In genomic region chr2:154436458-154437190, GRCm38 (mm10) we compare ENCODE assay signal across 8 mouse cellular contexts. TPM values are rescaled to one million over a fixed set of nuclear protein-coding genes. Genes with fewer than 3 reads are reported as not detected.
DNase-seq lines count a peak whose midpoint lies in the region; ATAC-seq and TF ChIP-seq lines count a peak whose summit lies in the region.

Gene Cbfa2t2 (plus strand): TSS chr2:154436481.

- peak; percentile 64 for DNase-seq in thymus, adult 2 months
- DNase-seq in thymus, adult 18-20 months = no peak
- DNase-seq in embryo, embryonic 10.5 days (ENCODE audit: low spot score) = peak; percentile 70
- DNase-seq in gonadal fat pad, adult 2 months (ENCODE audit: low read depth) = no peak
- DNase-seq in kidney, adult 11 months = peak; percentile 63
- DNase-seq in liver, adult 2 months (ENCODE audit: extremely low read depth, low read depth, low spot score) = peak; percentile 59
- DNase-seq in B cell, adult 2 months = no peak

- peak; percentile 5; the same call in 1 of the 2 replicates for TF ChIP-seq CTCF in thymus, adult 2 months (IDR thresholded peaks at IDR 0.05; ENCODE audit: borderline replicate concordance, control insufficient read depth, extremely low read depth, insufficient read depth, low read length, poor library complexity)
- no peak for TF ChIP-seq CTCF in liver, adult 2 months (IDR thresholded peaks at IDR 0.05; ENCODE audit: low read depth, low read length)

- 0 out of 2 replicates have a peak, but pooled peaks have one; percentile 21 for ATAC-seq in monocyte, adult 5-6 weeks (replicated peaks; ENCODE audit: insufficient number of reproducible peaks, low FRiP score, low TSS enrichment, poor library complexity, severe bottlenecking)

- no peaks in the 10 kb centered on the region for H3K36me3 ChIP-seq in thymus, adult 2 months (ENCODE audit: control insufficient read depth, insufficient read depth, low read length)
- H3K36me3 ChIP-seq in liver, adult 2 months (ENCODE audit: control insufficient read depth, insufficient read depth, low read length) = no peaks in the 10 kb centered on the region

- H3K9ac ChIP-seq in liver, adult 2 months (ENCODE audit: low read depth, low read length) = peak within 1 kb of the TSS; percentile 88

- TF ChIP-seq POLR2A in thymus, adult 2 months (IDR thresholded peaks at IDR 0.05; ENCODE audit: control insufficient read depth, extremely low read depth, insufficient read depth, low read length, poor library complexity) = peak; percentile 16; the same call in 1 of the 2 replicates
- no peak for TF ChIP-seq POLR2A in liver, adult 2 months (IDR thresholded peaks at IDR 0.05; ENCODE audit: extremely low read depth, insufficient read depth, low read length)

- no peaks in the 10 kb centered on the region for H3K27me3 ChIP-seq in thymus, adult 2 months (ENCODE audit: control insufficient read depth, insufficient read depth, low read length)
- H3K27me3 ChIP-seq in liver, adult 2 months (ENCODE audit: control insufficient read depth, insufficient read depth, low read length) = no peaks in the 10 kb centered on the region

- peaks cover 6% of the 10 kb centered on the region; the same call in 1 of the 2 replicates for H3K4me1 ChIP-seq in thymus, adult 2 months (replicated peaks; ENCODE audit: control insufficient read depth, insufficient read depth, low read length)
- peaks cover 5% of the 10 kb centered on the region; the same call in 1 of the 2 replicates for H3K4me1 ChIP-seq in liver, adult 2 months (ENCODE audit: control insufficient read depth, insufficient read depth, low read length)

- peak within 1 kb of the TSS; percentile 50 for H3K27ac ChIP-seq in thymus, adult 2 months (ENCODE audit: control insufficient read depth, insufficient read depth, low read length)
- peak within 1 kb of the TSS; percentile 86 for H3K27ac ChIP-seq in liver, adult 2 months (replicated peaks; ENCODE audit: insufficient read depth, low read depth, low read length)

- H3K4me3 ChIP-seq in thymus, adult 2 months (ENCODE audit: control insufficient read depth, insufficient read depth, low read length) = peak within 1 kb of the TSS; percentile 96
- H3K4me3 ChIP-seq in liver, adult 2 months (ENCODE audit: insufficient read depth, low read depth, low read length) = peak within 1 kb of the TSS; percentile 85

- peaks cover 12% of the 10 kb centered on the region; the same call in 1 of the 2 replicates for H3K79me2 ChIP-seq in liver, adult 2 months (ENCODE audit: control insufficient read depth, insufficient read depth, low read length)

- under 1% methylated on average over 70 of the region's 70 CpGs for WGBS in thymus, adult 2 months
- under 1% methylated on average over 64 of the region's 70 CpGs for WGBS in liver, adult 2 months

RNA-seq across cellular contexts. Expression of gene Cbfa2t2, which starts in this region (rescaled TPM):
- polyA plus RNA-seq in thymus, adult 2 months (2012; rRNA removed) = 27.6 and 30.1 TPM in 2 replicates
- polyA plus RNA-seq in gonadal fat pad, adult 2 months (2012; rRNA removed) = 12.0 and 14.4 TPM in 2 replicates
- 7.3 and 10.3 TPM in 2 replicates for total RNA-seq in liver, adult 2 months (2014; rRNA removed)
- polyA plus RNA-seq in liver, adult 2 months (2012; rRNA removed) = 4.3 and 4.6 TPM in 2 replicates
- total RNA-seq in monocyte, adult 5-6 weeks (2017) = 9.8 to 18.5 TPM (median 11.9 TPM) in 3 replicates

Comparison
In these comparisons a context has a peak if more than half of its experiments do, and no peak if none do; other contexts are left out.
1. DNase-seq: peak in thymus, adult 2 months (single experiment), embryo, embryonic 10.5 days (single experiment), kidney, adult 11 months (single experiment) and liver, adult 2 months (single experiment); none in thymus, adult 18-20 months (0 of 2), gonadal fat pad, adult 2 months (single experiment) and B cell, adult 2 months (0 of 2).